Mouse (Mus musculus) CH12.LX (cell line): ENCODE data around the gene Mrps33. TPM values are rescaled to one million over a fixed set of nuclear protein-coding genes. Genes with fewer than 3 reads are reported as not detected.

Experiments used
- DNase-seq: peaks from one replicate; pipeline ENCODE4 v3.0.0-alpha.2; 2013; ENCODE audit errors: extremely low read depth
- H3K27ac ChIP-seq: 2 replicates; pipeline ENCODE4 v1.5.1; 2012; ENCODE audit warnings: low read depth, mild to moderate bottlenecking, control low read depth, moderate library complexity; ENCODE audit not compliant: insufficient read depth
- H3K27me3 ChIP-seq: replicated peaks from 2 replicates; pipeline ENCODE3; 2012; ENCODE audit warnings: inconsistent platforms
- H3K36me3 ChIP-seq, 2 experiments: replicated peaks in 1 of 2; 2 replicates each; pipeline versions ENCODE3 to v1.6.1; 2012; ENCODE audit warnings: inconsistent platforms in 1 of 2, low read length in 1 of 2, mild to moderate bottlenecking in 1 of 2, mixed read lengths in 1 of 2, moderate library complexity in 1 of 2; ENCODE audit not compliant: control insufficient read depth in 1 of 2, insufficient read depth in 1 of 2
- H3K4me1 ChIP-seq, 2 experiments: 2 replicates each; pipeline ENCODE4 v1.6.1; 2012; ENCODE audit warnings: inconsistent platforms in 1 of 2, moderate library complexity in 1 of 2; ENCODE audit not compliant: insufficient read depth in 2 of 2, control insufficient read depth in 1 of 2
- H3K4me2 ChIP-seq: 2 replicates; pipeline ENCODE4 v1.6.1; 2012; ENCODE audit warnings: low read depth, mild to moderate bottlenecking, control low read depth; ENCODE audit not compliant: poor library complexity, insufficient read depth, severe bottlenecking
- H3K4me3 ChIP-seq, 3 experiments: fragments of 150-350 bp in 1 of 3; sonication (generic) in 1 of 3; replicated peaks in 1 of 3; 2 replicates each; pipeline versions ENCODE3 to v1.5.1; 2011 to 2012; ENCODE audit warnings: low read depth in 2 of 3, low read length in 2 of 3, mild to moderate bottlenecking in 2 of 3, moderate library complexity in 2 of 3, control low read depth in 1 of 3, improper control_type of control experiment in 1 of 3, inconsistent platforms in 1 of 3, mixed read lengths in 1 of 3; ENCODE audit not compliant: poor library complexity in 1 of 3
- H3K79me2 ChIP-seq: replicated peaks from 2 replicates; pipeline ENCODE4 v1.6.1; 2012; ENCODE audit warnings: mild to moderate bottlenecking, moderate library complexity; ENCODE audit not compliant: control insufficient read depth, poor library complexity, insufficient read depth, severe bottlenecking; ENCODE audit errors: extremely low read depth
- H3K9ac ChIP-seq: 2 replicates; pipeline ENCODE4 v1.6.1; 2012; ENCODE audit warnings: low read depth, mild to moderate bottlenecking, control low read depth, moderate library complexity; ENCODE audit not compliant: insufficient read depth
- H3K9me3 ChIP-seq: replicated peaks from 2 replicates; pipeline ENCODE3; 2012; ENCODE audit warnings: low read length, inconsistent platforms, mixed read lengths
- BHLHE40 ChIP-seq: IDR thresholded peaks from 2 replicates; pipeline ENCODE4 v1.6.1; 2011; ENCODE audit warnings: mild to moderate bottlenecking, low read depth, low read length, improper control_type of control experiment
- CHD2 ChIP-seq: IDR thresholded peaks from 2 replicates; pipeline ENCODE4 v1.6.1; 2011; ENCODE audit warnings: low read length, improper control_type of control experiment
- CTCF ChIP-seq, 2 experiments: IDR thresholded peaks in 1 of 2; conservative IDR thresholded peaks in 1 of 2; 2 replicates each; pipeline ENCODE4 v1.5.1; 2011 to 2012; ENCODE audit warnings: low read depth in 2 of 2, low read length in 2 of 2, improper control_type of control experiment in 1 of 2, inconsistent platforms in 1 of 2, mild to moderate bottlenecking in 1 of 2, moderate library complexity in 1 of 2
- E2F4 ChIP-seq: IDR thresholded peaks from 2 replicates; pipeline ENCODE4 v1.6.1; 2011; ENCODE audit warnings: low read depth, low read length, improper control_type of control experiment; ENCODE audit not compliant: insufficient replicate concordance
- ELF1 ChIP-seq: IDR thresholded peaks from 2 replicates; pipeline ENCODE4 v1.6.1; 2014; ENCODE audit warnings: low read depth, mild to moderate bottlenecking, inconsistent platforms, low read length, improper control_type of control experiment
- ETS1 ChIP-seq: conservative IDR thresholded peaks from 2 replicates; pipeline ENCODE4 v1.6.1; 2012; ENCODE audit warnings: low read depth, mild to moderate bottlenecking, inconsistent platforms, low read length, improper control_type of control experiment, moderate library complexity
- HCFC1 ChIP-seq: IDR thresholded peaks from 2 replicates; pipeline ENCODE4 v1.6.1; 2012; ENCODE audit warnings: low read depth, mild to moderate bottlenecking, inconsistent platforms, low read length, improper control_type of control experiment
- IRF4 ChIP-seq: IDR thresholded peaks from 2 replicates; pipeline ENCODE4 v1.6.1; 2014; ENCODE audit warnings: low read depth, mild to moderate bottlenecking, inconsistent platforms, low read length, improper control_type of control experiment
- JUND ChIP-seq: conservative IDR thresholded peaks from 2 replicates; pipeline ENCODE4 v1.6.1; 2011; ENCODE audit warnings: low read depth, low read length, improper control_type of control experiment
- NELFE ChIP-seq: IDR thresholded peaks from 2 replicates; pipeline ENCODE4 v1.6.1; 2011; ENCODE audit warnings: low read depth, low read length, improper control_type of control experiment
- NRF1 ChIP-seq: IDR thresholded peaks from 2 replicates; pipeline ENCODE4 v1.6.1; 2014; ENCODE audit warnings: low read depth, mild to moderate bottlenecking, inconsistent platforms, low read length, improper control_type of control experiment, moderate library complexity
- PAX5 ChIP-seq: IDR thresholded peaks from 2 replicates; pipeline ENCODE4 v1.6.1; 2012; ENCODE audit warnings: low read length, inconsistent platforms, mixed read lengths
- SMC3 ChIP-seq: IDR thresholded peaks from 2 replicates; pipeline ENCODE4 v1.6.1; 2011; ENCODE audit warnings: low read depth, low read length, improper control_type of control experiment
- TBP ChIP-seq: conservative IDR thresholded peaks from 2 replicates; pipeline ENCODE4 v1.6.1; 2011; ENCODE audit warnings: low read depth, low read length, improper control_type of control experiment
- UBTF ChIP-seq: IDR thresholded peaks from 2 replicates; pipeline ENCODE4 v1.6.1; 2012; ENCODE audit warnings: low read depth, mild to moderate bottlenecking, inconsistent platforms, low read length, improper control_type of control experiment, moderate library complexity
- USF1 ChIP-seq: IDR thresholded peaks from 2 replicates; pipeline ENCODE4 v1.6.1; 2014; ENCODE audit warnings: low read depth, mild to moderate bottlenecking, inconsistent platforms, low read length, improper control_type of control experiment
- USF2 ChIP-seq: conservative IDR thresholded peaks from 2 replicates; pipeline ENCODE4 v1.6.1; 2011; ENCODE audit warnings: low read depth, low read length, improper control_type of control experiment
- ZC3H11A ChIP-seq: IDR thresholded peaks from 2 replicates; pipeline ENCODE4 v1.6.1; 2012; ENCODE audit warnings: low read depth, mild to moderate bottlenecking, inconsistent platforms, low read length, improper control_type of control experiment
- ZKSCAN1 ChIP-seq: IDR thresholded peaks from 2 replicates; pipeline ENCODE4 v1.6.1; 2012; ENCODE audit warnings: low read depth, inconsistent platforms, low read length, improper control_type of control experiment, borderline replicate concordance
- ZMIZ1 ChIP-seq: IDR thresholded peaks from 2 replicates; pipeline ENCODE4 v1.6.1; 2012; ENCODE audit warnings: low read depth, mild to moderate bottlenecking, inconsistent platforms, low read length, improper control_type of control experiment
- dilution Hi-C: fragments of 300-500 bp; cut with MboI; formaldehyde crosslinking; loops from 2 replicates; pipeline ENCODE4 v1.14.3; 2020; ENCODE audit warnings: low sequenced_read_pairs; ENCODE audit not compliant: extremely low pct_unique_long_range_greater_than_20kb, extremely low pct_ligation_motif_present
- in situ Hi-C: fragments of 300-500 bp; cut with MboI; formaldehyde crosslinking; loops from 3 replicates; pipeline ENCODE4 v1.14.3; 2019; ENCODE audit warnings: low sequenced_read_pairs, low pct_ligation_motif_present, low pct_unique_long_range_greater_than_20kb, mixed read lengths
- polyA plus RNA-seq: library from polyadenylated mRNA; unstranded; fragments of >175 nt; gene quantifications from 2 replicates; pipeline ENCODE4 v1.2.1, GENCODE M21; 2012; ENCODE audit warnings: low read depth; ENCODE audit not compliant: insufficient read length
- total RNA-seq, 2 experiments: library from RNA; depleted of rRNA; stranded (reverse); fragments of 300-350 nt in 1 of 2; fragments of >200 nt in 1 of 2; gene quantifications; 2 replicates each; pipeline ENCODE4 v1.2.3; 2012 to 2014

Mrps33 gene
- total and polyA plus RNA-seq, 3 experiments: 138 to 346 (median 166) TPM

DNA sequence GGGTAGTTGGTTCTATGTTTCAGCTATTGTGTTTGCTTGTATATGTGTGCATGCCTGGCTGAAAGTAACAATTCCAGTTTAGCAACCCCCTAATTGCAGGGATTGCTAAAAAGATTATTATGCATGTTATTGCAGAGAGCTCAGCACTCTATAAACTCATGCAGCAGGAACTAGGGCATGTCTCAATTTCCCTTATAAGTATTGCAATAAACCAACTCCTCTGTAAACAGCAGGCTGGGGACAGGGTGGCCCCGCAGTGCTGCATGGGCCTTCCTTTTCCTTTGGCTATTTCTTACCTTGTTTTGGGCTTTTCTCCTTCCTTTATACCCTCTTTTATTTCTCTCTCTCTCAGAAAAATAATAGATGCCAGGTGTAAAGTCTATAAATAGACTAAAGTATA, 32.3 kb downstream of the Mrps33 start:
- in situ Hi-C loops: no loop called here
- Histone ChIP-seq H3K4me3 (no peak overlapping the region), H3K79me2 (no peaks in the 10 kb centered on the region), H3K27ac (no peak overlapping the region), H3K4me1 (no peaks in the 10 kb centered on the region), H3K9me3 (no peaks in the 10 kb centered on the region), H3K4me2 (no peak overlapping the region), H3K27me3 (no peaks in the 10 kb centered on the region), H3K9ac (no peak overlapping the region), H3K36me3 (no peaks in the 10 kb centered on the region)
- dilution Hi-C loops: no loop called here
- no peak for DNase-seq
- no peak for TF ChIP-seq PAX5
- TF ChIP-seq TBP: no peak
- TF ChIP-seq ZMIZ1: no peak
- no peak for TF ChIP-seq JUND
- TF ChIP-seq ZKSCAN1: no peak
- no peak for TF ChIP-seq USF1
- no peak for TF ChIP-seq ZC3H11A
- TF ChIP-seq ETS1: no peak
- TF ChIP-seq ELF1: no peak
- TF ChIP-seq USF2: no peak
- no peak for TF ChIP-seq HCFC1
- no peak for TF ChIP-seq IRF4
- no peak for TF ChIP-seq E2F4
- no peak for TF ChIP-seq NELFE

DNA sequence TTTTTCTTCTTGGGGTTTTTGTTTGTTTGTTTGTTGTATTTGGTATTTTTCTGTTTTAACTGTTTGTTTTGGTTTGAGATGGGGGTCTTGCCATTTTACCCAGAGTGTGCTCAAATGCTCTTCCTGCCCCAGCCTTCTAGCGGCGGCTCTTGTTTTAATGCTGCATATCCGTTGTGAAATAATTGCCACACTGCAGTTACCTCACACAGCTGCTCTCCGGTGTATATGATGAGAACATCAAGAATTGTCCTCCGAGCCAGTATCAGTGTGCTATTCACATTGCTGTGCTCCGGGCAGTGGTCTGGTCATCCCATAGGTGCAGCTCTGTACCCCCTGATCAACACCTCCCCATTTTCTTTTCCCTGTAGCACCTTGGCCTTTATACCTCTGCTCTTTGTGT, 34.5 kb downstream of the Mrps33 start:
- DNase-seq: no peak
- Histone ChIP-seq H3K4me1 (no peaks in the 10 kb centered on the region), H3K36me3 (no peaks in the 10 kb centered on the region), H3K9ac (no peak overlapping the region), H3K27me3 (no peaks in the 10 kb centered on the region), H3K4me2 (no peak overlapping the region)
- in situ Hi-C loops: no loop called here
- TF ChIP-seq CHD2 (no peak), NRF1 (no peak), BHLHE40 (no peak), ZKSCAN1 (no peak), USF1 (no peak), NELFE (no peak), TBP (no peak), ELF1 (no peak), UBTF (no peak), ZC3H11A (no peak), SMC3 (no peak), CTCF (conservative IDR thresholded peaks at IDR 0.05 in 1 of 2, IDR thresholded peaks at IDR 0.05 in 1 of 2; ENCODE audit: low read depth in 2 of 2, low read length in 2 of 2) (no peak)
- TF ChIP-seq, all 38 proteins: peak for 0
- no peaks in the 10 kb centered on the region for H3K9me3 ChIP-seq
- dilution Hi-C loops: no loop called here
- H3K27ac ChIP-seq: no peak overlapping the region
- H3K79me2 ChIP-seq: no peaks in the 10 kb centered on the region
- no peak overlapping the region for H3K4me3 ChIP-seq
